Mouse (Mus musculus): ENCODE measurements around the gene Mlx. TPM values are rescaled to one million over a fixed set of nuclear protein-coding genes. Genes with fewer than 3 reads are reported as not detected.

Gene Mlx
- polyA plus RNA-seq, 2 experiments: 40.2 to 44.4 TPM

- Histone ChIP-seq H3K36me3 (ENCODE audit: control insufficient read depth, insufficient read depth, low read length) (no peaks in the 10 kb centered on the region), H3K9me3 (ENCODE audit: control insufficient read depth, low read length) (no peaks in the 10 kb centered on the region), H3K4me3 (replicated peaks; ENCODE audit: low read length) (no peak overlapping the region), H3K27ac (replicated peaks; ENCODE audit: low read depth, low read length) (no peak overlapping the region), H3K27me3 (ENCODE audit: control insufficient read depth, insufficient read depth, low read length) (no peaks in the 10 kb centered on the region), H3K9ac (ENCODE audit: low read depth, low read length, severe bottlenecking) (no peak overlapping the region), H3K4me2 (replicated peaks; ENCODE audit: low read depth, low read length, severe bottlenecking) (no peak overlapping the region), H3K4me1 (ENCODE audit: control insufficient read depth, insufficient read depth, low read length) (no peaks in the 10 kb centered on the region)
- no peak for TF ChIP-seq POLR2A (IDR thresholded peaks at IDR 0.05; ENCODE audit: borderline replicate concordance, extremely low read depth, insufficient read depth, insufficient read length)
- 79% methylated on average over 8 of the region's 8 CpGs for WGBS
- no peak for DNase-seq (ENCODE audit: low spot score)
- ATAC-seq (ENCODE audit: low FRiP score, low read depth): no peak
These were observed 54.0 kb downstream of the Mlx start for GRCm38 (mm10) chr11:101141088-101141487.

Small RNA genes lying within 50 kb of the gene (microRNA-seq; reads per million reads assigned to microRNA genes)
- gene Gm27626: not detected

Other genes starting within 250 kb of the Mlx start
- gene Stat5b, start 236.6 kb upstream of the Mlx start, polyA plus RNA-seq (2012; rRNA removed): 24.4 and 27.0 TPM in 2 replicates
- gene Stat5b, start 236.6 kb upstream of the Mlx start, polyA plus RNA-seq (2014; fragmentation: Nextera tagmentation; extraction: Ambion mirVana): 21.9 and 22.1 TPM in 2 replicates
- gene Stat5a, start 227.9 kb upstream of the Mlx start, polyA plus RNA-seq (2012; rRNA removed): 8.0 and 11.3 TPM in 2 replicates
- gene Stat5a, start 227.9 kb upstream of the Mlx start, polyA plus RNA-seq (2014; fragmentation: Nextera tagmentation; extraction: Ambion mirVana): 5.3 and 7.8 TPM in 2 replicates
- 56.1 and 66.2 TPM in 2 replicates for gene Stat3, start 147.7 kb upstream of the Mlx start, polyA plus RNA-seq (2012; rRNA removed)
- 63.0 and 65.9 TPM in 2 replicates for gene Stat3, start 147.7 kb upstream of the Mlx start, polyA plus RNA-seq (2014; fragmentation: Nextera tagmentation; extraction: Ambion mirVana)
- gene Cavin1, start 116.4 kb upstream of the Mlx start, polyA plus RNA-seq (2012; rRNA removed): 81.3 and 96.8 TPM in 2 replicates
- 128 and 135 TPM in 2 replicates for gene Cavin1, start 116.4 kb upstream of the Mlx start, polyA plus RNA-seq (2014; fragmentation: Nextera tagmentation; extraction: Ambion mirVana)
- gene Atp6v0a1, start 77.8 kb upstream of the Mlx start, polyA plus RNA-seq (2012; rRNA removed): 60.9 and 72.8 TPM in 2 replicates
- gene Atp6v0a1, start 77.8 kb upstream of the Mlx start, polyA plus RNA-seq (2014; fragmentation: Nextera tagmentation; extraction: Ambion mirVana): 31.8 and 32.7 TPM in 2 replicates
- 12.8 and 18.5 TPM in 2 replicates for gene Naglu, start 17.3 kb upstream of the Mlx start, polyA plus RNA-seq (2012; rRNA removed)
- gene Naglu, start 17.3 kb upstream of the Mlx start, polyA plus RNA-seq (2014; fragmentation: Nextera tagmentation; extraction: Ambion mirVana): 9.8 and 10.3 TPM in 2 replicates
- 0.23 and 0.42 TPM in 2 replicates for gene Hsd17b1, start 8.9 kb upstream of the Mlx start, polyA plus RNA-seq (2012; rRNA removed)
- gene Hsd17b1, start 8.9 kb upstream of the Mlx start, polyA plus RNA-seq (2014; fragmentation: Nextera tagmentation; extraction: Ambion mirVana): not detected in 2 replicates
- gene Coasy, start 4.7 kb upstream of the Mlx start, polyA plus RNA-seq (2012; rRNA removed): 49.1 and 64.3 TPM in 2 replicates
- gene Coasy, start 4.7 kb upstream of the Mlx start, polyA plus RNA-seq (2014; fragmentation: Nextera tagmentation; extraction: Ambion mirVana): 41.9 and 43.3 TPM in 2 replicates
- gene Psmc3ip, start 8.2 kb downstream of the Mlx start, polyA plus RNA-seq (2012; rRNA removed): 15.7 and 24.3 TPM in 2 replicates
- gene Psmc3ip, start 8.2 kb downstream of the Mlx start, polyA plus RNA-seq (2014; fragmentation: Nextera tagmentation; extraction: Ambion mirVana): 32.9 and 36.5 TPM in 2 replicates
- gene Retreg3, start 32.6 kb downstream of the Mlx start, polyA plus RNA-seq (2012; rRNA removed): 53.6 and 65.4 TPM in 2 replicates
- 11.3 and 12.7 TPM in 2 replicates for gene Retreg3, start 32.6 kb downstream of the Mlx start, polyA plus RNA-seq (2014; fragmentation: Nextera tagmentation; extraction: Ambion mirVana)
- gene Tubg1, start 32.7 kb downstream of the Mlx start, polyA plus RNA-seq (2012; rRNA removed): 32.4 and 36.8 TPM in 2 replicates
- gene Tubg1, start 32.7 kb downstream of the Mlx start, polyA plus RNA-seq (2014; fragmentation: Nextera tagmentation; extraction: Ambion mirVana): 52.5 and 52.7 TPM in 2 replicates
- gene Tubg2, start 68.6 kb downstream of the Mlx start, polyA plus RNA-seq (2012; rRNA removed): 6.2 and 7.3 TPM in 2 replicates
- gene Tubg2, start 68.6 kb downstream of the Mlx start, polyA plus RNA-seq (2014; fragmentation: Nextera tagmentation; extraction: Ambion mirVana): 7.1 and 8.0 TPM in 2 replicates
- gene Cntnap1, start 83.2 kb downstream of the Mlx start, polyA plus RNA-seq (2012; rRNA removed): 1.5 and 2.1 TPM in 2 replicates
- gene Cntnap1, start 83.2 kb downstream of the Mlx start, polyA plus RNA-seq (2014; fragmentation: Nextera tagmentation; extraction: Ambion mirVana): 0.56 and 0.64 TPM in 2 replicates
- gene Plekhh3, start 84.1 kb downstream of the Mlx start, polyA plus RNA-seq (2012; rRNA removed): 17.4 and 20.6 TPM in 2 replicates
- gene Plekhh3, start 84.1 kb downstream of the Mlx start, polyA plus RNA-seq (2014; fragmentation: Nextera tagmentation; extraction: Ambion mirVana): 19.6 and 20.5 TPM in 2 replicates
- gene Ccr10, start 88.2 kb downstream of the Mlx start, polyA plus RNA-seq (2012; rRNA removed): 0.09 and 0.17 TPM in 2 replicates
- 0.11 and 0.41 TPM in 2 replicates for gene Ccr10, start 88.2 kb downstream of the Mlx start, polyA plus RNA-seq (2014; fragmentation: Nextera tagmentation; extraction: Ambion mirVana)
- gene Ezh1, start 139.2 kb downstream of the Mlx start, polyA plus RNA-seq (2012; rRNA removed): 28.3 and 28.4 TPM in 2 replicates
- 14.4 and 17.0 TPM in 2 replicates for gene Ezh1, start 139.2 kb downstream of the Mlx start, polyA plus RNA-seq (2014; fragmentation: Nextera tagmentation; extraction: Ambion mirVana)
- gene Ramp2, start 158.8 kb downstream of the Mlx start, polyA plus RNA-seq (2012; rRNA removed): 89.4 and 108 TPM in 2 replicates
- gene Ramp2, start 158.8 kb downstream of the Mlx start, polyA plus RNA-seq (2014; fragmentation: Nextera tagmentation; extraction: Ambion mirVana): 98.9 and 104 TPM in 2 replicates
- gene Vps25, start 166.4 kb downstream of the Mlx start, polyA plus RNA-seq (2012; rRNA removed): 70.3 and 71.7 TPM in 2 replicates
- 120 and 124 TPM in 2 replicates for gene Vps25, start 166.4 kb downstream of the Mlx start, polyA plus RNA-seq (2014; fragmentation: Nextera tagmentation; extraction: Ambion mirVana)
- 14.9 and 18.4 TPM in 2 replicates for gene Wnk4, start 173.3 kb downstream of the Mlx start, polyA plus RNA-seq (2012; rRNA removed)
- gene Wnk4, start 173.3 kb downstream of the Mlx start, polyA plus RNA-seq (2014; fragmentation: Nextera tagmentation; extraction: Ambion mirVana): 9.9 and 10.7 TPM in 2 replicates
- 1.1 and 1.6 TPM in 2 replicates for gene Cntd1, start 191.7 kb downstream of the Mlx start, polyA plus RNA-seq (2012; rRNA removed)
- 0.61 and 0.93 TPM in 2 replicates for gene Cntd1, start 191.7 kb downstream of the Mlx start, polyA plus RNA-seq (2014; fragmentation: Nextera tagmentation; extraction: Ambion mirVana)
- gene Coa3, start 191.8 kb downstream of the Mlx start, polyA plus RNA-seq (2012; rRNA removed): 110 and 183 TPM in 2 replicates
- 182 and 187 TPM in 2 replicates for gene Coa3, start 191.8 kb downstream of the Mlx start, polyA plus RNA-seq (2014; fragmentation: Nextera tagmentation; extraction: Ambion mirVana)
- 86.5 and 100 TPM in 2 replicates for gene Becn1, start 215.0 kb downstream of the Mlx start, polyA plus RNA-seq (2012; rRNA removed)
- gene Becn1, start 215.0 kb downstream of the Mlx start, polyA plus RNA-seq (2014; fragmentation: Nextera tagmentation; extraction: Ambion mirVana): 118 and 135 TPM in 2 replicates
- gene Psme3, start 228.9 kb downstream of the Mlx start, polyA plus RNA-seq (2012; rRNA removed): 128 and 142 TPM in 2 replicates
- gene Psme3, start 228.9 kb downstream of the Mlx start, polyA plus RNA-seq (2014; fragmentation: Nextera tagmentation; extraction: Ambion mirVana): 105 TPM in 2 replicates
- gene Aoc2, start 237.8 kb downstream of the Mlx start, polyA plus RNA-seq (2012; rRNA removed): 6.2 and 8.2 TPM in 2 replicates
- gene Aoc2, start 237.8 kb downstream of the Mlx start, polyA plus RNA-seq (2014; fragmentation: Nextera tagmentation; extraction: Ambion mirVana): 0.84 and 0.86 TPM in 2 replicates
- gene Aoc3, start 243.3 kb downstream of the Mlx start, polyA plus RNA-seq (2012; rRNA removed): 3.1 TPM in 2 replicates
- gene Aoc3, start 243.3 kb downstream of the Mlx start, polyA plus RNA-seq (2014; fragmentation: Nextera tagmentation; extraction: Ambion mirVana): 0.68 and 1.0 TPM in 2 replicates